Mouse (Mus musculus): ENCODE data around the gene Flt3. TPM values are rescaled to one million over a fixed set of nuclear protein-coding genes. Genes with fewer than 3 reads are reported as not detected.

The Flt3 gene
- polyA plus RNA-seq, 1 experiment from 2014 or later: 0.11 TPM

DNA sequence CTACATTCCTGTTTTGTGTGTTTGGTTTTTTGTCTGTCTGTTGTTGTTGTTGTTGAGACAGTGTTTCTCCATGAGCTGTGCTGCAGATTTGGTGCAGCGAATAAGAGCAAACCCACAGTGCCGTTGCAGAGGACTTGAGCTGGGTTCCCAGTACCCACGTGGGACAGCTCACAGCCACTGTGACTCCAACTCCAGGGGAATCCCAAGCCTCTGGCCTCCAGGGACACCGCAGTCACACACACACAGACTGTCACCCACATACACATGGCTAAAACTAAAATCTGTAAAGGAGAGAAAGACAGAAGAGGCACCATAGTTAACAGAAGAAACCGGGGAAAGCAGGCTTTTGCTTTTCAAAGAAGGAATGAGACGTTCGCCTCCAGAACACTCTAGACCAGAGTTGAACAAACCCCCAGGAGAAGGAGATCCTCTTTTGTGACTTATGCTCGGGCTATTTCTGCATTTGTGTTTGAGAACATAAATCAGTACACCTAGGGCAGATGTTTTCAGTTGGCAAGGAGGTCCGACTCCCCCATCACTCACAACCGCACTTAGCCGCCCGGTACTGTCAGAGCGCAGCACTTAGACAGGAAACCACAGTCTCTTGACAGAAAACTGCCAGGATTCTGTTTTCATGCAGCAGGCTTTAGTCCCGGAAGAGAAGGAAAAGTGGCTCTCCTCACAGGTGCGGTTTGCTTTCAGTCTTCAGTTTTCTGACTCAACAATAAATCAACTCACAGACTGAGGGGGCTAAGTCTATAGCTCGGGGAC is 34.1 kb downstream of the Flt3 start:
- Histone ChIP-seq H3K4me2 (no peak overlapping the region), H3K9ac (no peak overlapping the region), H3K4me3 (replicated peaks) (no peak overlapping the region), H3K4me1 (no peaks in the 10 kb centered on the region), H3K27ac (no peak overlapping the region), H3K36me3 (replicated peaks) (no peaks in the 10 kb centered on the region), H3K27me3 (no peaks in the 10 kb centered on the region), H3K9me3 (no peaks in the 10 kb centered on the region)
- 75% methylated on average over 16 of the region's 16 CpGs for WGBS
- ATAC-seq (ENCODE audit: low FRiP score): no peak

DNA sequence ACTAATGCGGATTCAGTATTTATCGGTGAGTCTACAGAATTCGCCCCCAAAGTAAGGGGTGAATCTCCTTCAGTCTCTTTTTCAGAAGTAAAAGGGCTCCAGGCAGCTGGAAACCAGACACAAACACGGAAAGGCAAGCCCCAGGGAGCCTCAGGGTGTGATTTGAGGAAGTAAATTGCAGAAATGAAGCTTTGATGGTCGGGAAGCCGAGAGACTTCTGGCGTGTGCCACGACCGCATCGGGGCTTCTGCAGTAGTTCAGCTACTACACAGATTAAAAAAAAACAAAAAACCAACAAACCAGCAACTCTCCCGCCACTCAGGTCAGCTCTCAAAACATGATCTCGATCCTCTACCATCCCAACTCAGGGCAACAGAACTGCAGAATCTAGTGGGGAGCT is 37.2 kb downstream of the Flt3 start:
- no peak overlapping the region for H3K9ac ChIP-seq
- no peak overlapping the region for H3K4me2 ChIP-seq
- no peaks in the 10 kb centered on the region for H3K36me3 ChIP-seq (replicated peaks)
- no peak for ATAC-seq (ENCODE audit: low FRiP score)
- no peaks in the 10 kb centered on the region for H3K9me3 ChIP-seq
- no peak overlapping the region for H3K27ac ChIP-seq
- 78% methylated on average over 12 of the region's 12 CpGs for WGBS
- no peak overlapping the region for H3K4me3 ChIP-seq (replicated peaks)
- H3K4me1 ChIP-seq: no peaks in the 10 kb centered on the region
- H3K27me3 ChIP-seq: no peaks in the 10 kb centered on the region

GRCm38 (mm10) chr5:147358481-147358880 is 41.8 kb downstream of the Flt3 start:
- Histone ChIP-seq H3K4me1 (no peaks in the 10 kb centered on the region), H3K9ac (no peak overlapping the region), H3K36me3 (replicated peaks) (no peaks in the 10 kb centered on the region), H3K4me3 (replicated peaks) (no peak overlapping the region), H3K4me2 (no peak overlapping the region), H3K9me3 (no peaks in the 10 kb centered on the region), H3K27ac (no peak overlapping the region), H3K27me3 (no peaks in the 10 kb centered on the region)
- 88% methylated on average over 11 of the region's 11 CpGs for WGBS
- ATAC-seq (ENCODE audit: low FRiP score): no peak

GRCm38 (mm10) chr5:147357536-147357935 is 42.8 kb downstream of the Flt3 start:
- no peak overlapping the region for H3K4me2 ChIP-seq
- no peaks in the 10 kb centered on the region for H3K27me3 ChIP-seq
- no peak for ATAC-seq (ENCODE audit: low FRiP score)
- no peak overlapping the region for H3K9ac ChIP-seq
- no peaks in the 10 kb centered on the region for H3K36me3 ChIP-seq (replicated peaks)
- no peak overlapping the region for H3K27ac ChIP-seq
- H3K4me1 ChIP-seq: no peaks in the 10 kb centered on the region
- no peaks in the 10 kb centered on the region for H3K9me3 ChIP-seq
- H3K4me3 ChIP-seq (replicated peaks): no peak overlapping the region
- WGBS: 41% methylated on average over 3 of the region's 3 CpGs

- Histone ChIP-seq H3K9me3 (no peaks in the 10 kb centered on the region), H3K4me2 (no peak overlapping the region), H3K27ac (no peak overlapping the region), H3K27me3 (no peaks in the 10 kb centered on the region), H3K4me1 (no peaks in the 10 kb centered on the region), H3K9ac (no peak overlapping the region), H3K4me3 (replicated peaks) (no peak overlapping the region), H3K36me3 (replicated peaks) (no peaks in the 10 kb centered on the region)
- WGBS: 93% methylated on average over 13 of the region's 13 CpGs
- no peak for ATAC-seq (ENCODE audit: low FRiP score)
Observed at GRCm38 (mm10) chr5:147356260-147357055, 43.8 kb downstream of the Flt3 start.

DNA sequence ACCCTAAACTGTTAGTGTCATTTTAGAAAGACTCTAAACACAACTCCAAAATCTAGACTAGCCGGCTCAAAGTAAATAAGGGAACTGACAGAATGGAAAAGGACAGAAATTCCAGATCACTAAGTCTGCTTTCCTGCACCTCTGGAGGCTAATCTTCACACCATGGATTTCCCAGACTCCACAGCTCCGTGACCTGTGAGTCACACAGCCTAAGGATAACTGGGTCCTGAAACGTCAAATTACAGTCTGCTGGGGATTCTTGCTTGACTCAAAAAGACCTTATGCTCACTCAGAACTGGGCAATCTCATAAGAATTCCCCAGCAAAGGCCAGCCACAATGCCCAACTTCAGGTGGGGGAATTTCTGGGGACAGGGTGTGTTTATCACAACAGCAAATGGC is 44.5 kb downstream of the Flt3 start:
- WGBS: 81% methylated on average over 3 of the region's 3 CpGs
- Histone ChIP-seq H3K4me2 (no peak overlapping the region), H3K4me1 (no peaks in the 10 kb centered on the region), H3K9me3 (no peaks in the 10 kb centered on the region), H3K9ac (no peak overlapping the region), H3K27ac (no peak overlapping the region), H3K36me3 (replicated peaks) (no peaks in the 10 kb centered on the region), H3K4me3 (replicated peaks) (no peak overlapping the region), H3K27me3 (no peaks in the 10 kb centered on the region)
- no peak for ATAC-seq (ENCODE audit: low FRiP score)

DNA sequence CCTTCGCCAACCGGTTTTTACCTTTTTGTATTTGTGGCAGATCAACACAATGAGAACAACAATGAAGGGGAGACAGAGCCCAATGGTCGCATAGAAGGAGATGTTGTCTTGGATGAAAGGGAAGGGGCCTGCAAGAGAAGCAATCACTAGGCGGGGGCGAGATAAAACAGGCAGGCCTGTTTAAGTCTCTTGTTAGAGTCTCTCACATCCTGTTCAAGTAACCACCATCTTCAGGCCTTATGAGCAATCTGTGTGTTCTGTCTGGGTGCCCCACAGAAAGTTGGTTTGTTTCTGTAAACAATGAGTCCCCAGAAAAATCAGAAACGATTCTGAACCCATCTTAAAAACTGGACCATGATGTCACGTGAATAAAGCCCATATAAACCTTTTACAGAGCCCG is 45.3 kb downstream of the Flt3 start:
- 71% methylated on average over 8 of the region's 8 CpGs for WGBS

GRCm38 (mm10) chr5:147354161-147354780 is 46.0 kb downstream of the Flt3 start:
- H3K9ac ChIP-seq: no peak overlapping the region
- no peaks in the 10 kb centered on the region for H3K27me3 ChIP-seq
- no peaks in the 10 kb centered on the region for H3K4me1 ChIP-seq
- 64% methylated on average over 17 of the region's 17 CpGs for WGBS
- H3K4me3 ChIP-seq (replicated peaks): no peak overlapping the region
- H3K27ac ChIP-seq: no peak overlapping the region
- no peak for ATAC-seq (ENCODE audit: low FRiP score)
- no peak overlapping the region for H3K4me2 ChIP-seq
- H3K9me3 ChIP-seq: no peaks in the 10 kb centered on the region
- no peaks in the 10 kb centered on the region for H3K36me3 ChIP-seq (replicated peaks)

More for the DNA sequence above, 45.3 kb downstream of the Flt3 start:
- Histone ChIP-seq H3K27ac (no peak overlapping the region), H3K36me3 (replicated peaks) (no peaks in the 10 kb centered on the region), H3K4me3 (replicated peaks) (no peak overlapping the region), H3K27me3 (no peaks in the 10 kb centered on the region), H3K4me1 (no peaks in the 10 kb centered on the region), H3K4me2 (no peak overlapping the region), H3K9me3 (no peaks in the 10 kb centered on the region), H3K9ac (no peak overlapping the region)
- ATAC-seq (ENCODE audit: low FRiP score): no peak

DNA sequence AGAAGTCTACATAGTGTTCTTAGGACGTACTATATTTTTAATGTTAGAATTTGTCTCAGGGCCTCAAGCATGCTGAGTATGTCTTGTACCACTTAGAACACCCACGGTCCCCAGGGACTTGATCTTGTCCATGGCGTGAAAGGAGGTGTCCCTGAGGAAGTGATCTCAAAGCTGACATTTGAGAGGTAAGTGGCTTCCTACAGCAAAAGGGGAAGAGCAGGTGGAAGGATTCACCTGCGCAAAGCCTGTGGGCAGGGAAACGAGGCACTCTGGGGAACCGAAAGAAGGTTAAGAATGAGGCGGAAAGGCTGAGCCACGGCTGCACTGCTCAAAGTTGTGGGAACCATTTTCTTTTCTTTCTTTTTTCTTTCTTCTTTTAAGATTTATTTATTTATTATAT is 48.4 kb downstream of the Flt3 start:
- no peak overlapping the region for H3K4me2 ChIP-seq
- H3K9ac ChIP-seq: no peak overlapping the region
- no peak overlapping the region for H3K27ac ChIP-seq
- WGBS: 93% methylated on average over 8 of the region's 8 CpGs
- ATAC-seq (ENCODE audit: low FRiP score): no peak
- H3K9me3 ChIP-seq: no peaks in the 10 kb centered on the region
- no peaks in the 10 kb centered on the region for H3K27me3 ChIP-seq
- H3K4me1 ChIP-seq: no peaks in the 10 kb centered on the region
- H3K36me3 ChIP-seq (replicated peaks): no peaks in the 10 kb centered on the region
- no peak overlapping the region for H3K4me3 ChIP-seq (replicated peaks)

- H3K27me3 ChIP-seq: no peaks in the 10 kb centered on the region
- no peak overlapping the region for H3K27ac ChIP-seq
- no peaks in the 10 kb centered on the region for H3K9me3 ChIP-seq
- ATAC-seq (ENCODE audit: low FRiP score): no peak
- H3K9ac ChIP-seq: no peak overlapping the region
- 79% methylated on average over 1 of the region's 1 CpGs for WGBS
- no peaks in the 10 kb centered on the region for H3K36me3 ChIP-seq (replicated peaks)
- no peak overlapping the region for H3K4me2 ChIP-seq
- H3K4me1 ChIP-seq: no peaks in the 10 kb centered on the region
- H3K4me3 ChIP-seq (replicated peaks): no peak overlapping the region
Observed at GRCm38 (mm10) chr5:147345981-147346380, 54.3 kb downstream of the Flt3 start.

DNA sequence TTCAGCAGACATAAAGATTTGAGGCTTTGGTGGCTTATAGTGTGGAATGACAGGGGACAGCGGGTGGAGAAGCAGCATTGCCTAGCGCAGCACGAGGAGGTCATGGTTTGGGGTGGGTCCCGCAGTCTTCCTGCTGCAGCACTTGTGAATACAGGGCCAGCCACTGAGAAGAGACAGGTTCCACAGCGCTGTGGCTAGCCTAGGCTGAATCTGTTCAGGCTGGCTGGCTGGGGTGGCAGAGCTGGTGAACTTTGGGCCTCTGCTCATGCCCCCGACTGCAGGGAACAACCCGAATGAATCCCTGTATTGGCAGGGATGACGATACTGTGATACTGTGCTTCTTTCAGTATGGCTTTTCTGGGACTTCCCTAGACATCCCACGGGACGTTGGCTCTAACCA is 56.4 kb downstream of the Flt3 start:
- WGBS: 88% methylated on average over 10 of the region's 10 CpGs
- Histone ChIP-seq H3K9me3 (no peaks in the 10 kb centered on the region), H3K27ac (no peak overlapping the region), H3K27me3 (no peaks in the 10 kb centered on the region), H3K4me1 (peaks cover 4% of the 10 kb centered on the region; the same call in 1 of the 2 replicates), H3K36me3 (replicated peaks) (no peaks in the 10 kb centered on the region), H3K4me2 (no peak overlapping the region), H3K4me3 (replicated peaks) (no peak overlapping the region), H3K9ac (no peak overlapping the region)
- ATAC-seq (ENCODE audit: low FRiP score): no peak

- Histone ChIP-seq H3K36me3 (replicated peaks) (no peaks in the 10 kb centered on the region), H3K4me2 (no peak overlapping the region), H3K4me1 (peaks cover 5% of the 10 kb centered on the region; the same call in 1 of the 2 replicates), H3K4me3 (replicated peaks) (no peak overlapping the region), H3K27me3 (no peaks in the 10 kb centered on the region), H3K27ac (no peak overlapping the region), H3K9ac (no peak overlapping the region), H3K9me3 (no peaks in the 10 kb centered on the region)
- no peak for ATAC-seq (ENCODE audit: low FRiP score)
- WGBS: 93% methylated on average over 6 of the region's 6 CpGs
Observed at GRCm38 (mm10) chr5:147342901-147343300, 57.4 kb downstream of the Flt3 start.
